Mouse (Mus musculus) embryonic facial prominence, embryonic 11.5 days (tissue): ENCODE measurements at regions not wholly inside any gene's neighbourhood (a gene's known extent, or its start where the extent isn't known, plus 50 kb on each side); places are given as distances from the start of the nearest gene placed in this dataset.
A peak's percentile ranks its signal among the peaks of the same experiment; 100 is the strongest.

Source experiments
- ATAC-seq: fragments of 200-750 bp; cut with Nextera tagmentation; replicated peaks from 2 replicates; pipeline ENCODE4 v1.8.0; 2017; ENCODE audit warnings: low read depth; ENCODE audit not compliant: insufficient number of reproducible peaks, low FRiP score, low TSS enrichment
- DNase-seq: peaks from one replicate; pipeline ENCODE4 v3.0.0-alpha.2; 2015; ENCODE audit warnings: low spot score
- H3K27ac ChIP-seq: fragments of 300-500 bp; sonication (generic); replicated peaks from 2 replicates; pipeline ENCODE4 v1.5.1; 2014; ENCODE audit warnings: mild to moderate bottlenecking, low read depth, low read length, control low read depth
- H3K27me3 ChIP-seq: fragments of 300-500 bp; sonication (generic); 2 replicates; pipeline ENCODE4 v1.6.1; 2014; ENCODE audit warnings: mild to moderate bottlenecking, low read length, moderate library complexity, mixed read lengths; ENCODE audit not compliant: control insufficient read depth, insufficient read depth
- H3K36me3 ChIP-seq: fragments of 300-500 bp; sonication (generic); replicated peaks from 2 replicates; pipeline ENCODE4 v1.6.1; 2014; ENCODE audit warnings: low read depth, mild to moderate bottlenecking, low read length, moderate library complexity, mixed read lengths; ENCODE audit not compliant: control insufficient read depth, insufficient read depth
- H3K4me1 ChIP-seq: fragments of 300-500 bp; sonication (generic); 2 replicates; pipeline ENCODE4 v1.6.1; 2014; ENCODE audit warnings: low read length, mixed read lengths; ENCODE audit not compliant: control insufficient read depth, insufficient read depth
- H3K4me2 ChIP-seq: fragments of 300-500 bp; sonication (generic); 2 replicates; pipeline ENCODE4 v1.6.1; 2014; ENCODE audit warnings: low read depth, mild to moderate bottlenecking, control low read depth, low read length, moderate library complexity
- H3K4me3 ChIP-seq: fragments of 300-500 bp; sonication (generic); 2 replicates; pipeline ENCODE4 v1.5.1; 2014; ENCODE audit warnings: low read depth, low read length, control low read depth
- H3K9ac ChIP-seq: fragments of 300-500 bp; sonication (generic); replicated peaks from 2 replicates; pipeline ENCODE4 v1.6.1; 2014; ENCODE audit warnings: mild to moderate bottlenecking, control low read depth, low read length
- H3K9me3 ChIP-seq: fragments of 300-500 bp; sonication (generic); replicated peaks from 2 replicates; pipeline ENCODE4 v1.6.1; 2016; ENCODE audit warnings: mild to moderate bottlenecking, low read length, inconsistent platforms, mixed read lengths; ENCODE audit not compliant: control insufficient read depth
- WGBS: fragments of 180-500 bp; shearing (Covaris S2); extraction: QIAGEN DNeasy Blood & Tissue Kit; methylation state at CpG from one replicate; pipeline ENCODE4 v1.1.7; 2014; 5-methylcytosine and 5-hydroxymethylcytosine counted together

DNA sequence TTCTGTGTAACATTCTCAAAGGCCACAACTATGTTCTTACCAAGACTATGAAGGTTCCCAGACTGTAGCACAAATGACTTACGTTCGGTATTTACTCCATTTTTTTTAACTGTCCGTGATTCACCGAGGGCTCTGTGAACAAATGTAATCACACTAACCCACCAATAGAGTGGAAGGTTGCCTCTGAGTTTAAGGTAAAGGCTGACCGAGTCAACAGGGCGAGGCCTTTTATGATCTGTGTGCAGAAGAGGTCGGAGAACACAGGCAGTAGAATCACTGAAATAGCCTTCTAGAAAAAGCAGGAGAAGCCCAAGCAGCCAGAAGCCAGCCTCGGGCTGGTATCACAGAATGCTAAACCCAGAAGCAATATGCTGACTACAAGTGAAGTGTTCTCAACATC, 218.9 kb upstream of the Erbb4 start:
- Histone ChIP-seq H3K9me3 (no peaks in the 10 kb centered on the region), H3K27ac (no peak overlapping the region), H3K27me3 (no peaks in the 10 kb centered on the region), H3K9ac (no peak overlapping the region), H3K4me2 (no peak overlapping the region), H3K4me1 (no peaks in the 10 kb centered on the region), H3K4me3 (no peak overlapping the region), H3K36me3 (no peaks in the 10 kb centered on the region)
- 86% methylated on average over 8 of the region's 8 CpGs for WGBS
- ATAC-seq (no peak), DNase-seq (no peak)

DNA sequence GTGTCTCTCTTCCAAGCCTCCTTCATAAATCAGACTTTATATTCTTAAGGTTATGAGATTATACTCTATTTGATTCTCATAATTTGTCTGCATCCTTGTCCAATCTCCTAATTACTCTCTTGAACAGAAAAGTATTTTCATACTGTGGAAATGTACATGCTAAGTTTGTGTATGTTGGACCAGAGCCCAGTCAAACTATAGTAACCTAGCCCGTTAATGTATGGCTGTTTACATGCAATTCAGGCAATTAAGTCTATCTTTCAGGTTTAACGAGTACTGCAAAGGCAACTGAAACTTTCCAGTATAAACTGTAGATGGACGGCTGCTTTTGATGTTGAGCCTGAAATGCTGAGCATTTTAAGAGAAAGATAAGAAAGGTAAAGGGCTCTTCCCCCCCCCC, 211.7 kb upstream of the Erbb4 start:
- H3K36me3 ChIP-seq: no peaks in the 10 kb centered on the region
- no peak overlapping the region for H3K27ac ChIP-seq
- H3K9ac ChIP-seq: no peak overlapping the region
- no peak for ATAC-seq
- no peaks in the 10 kb centered on the region for H3K9me3 ChIP-seq
- H3K27me3 ChIP-seq: no peaks in the 10 kb centered on the region
- H3K4me1 ChIP-seq: no peaks in the 10 kb centered on the region
- no peak for DNase-seq
- no peak overlapping the region for H3K4me3 ChIP-seq
- 65% methylated on average over 3 of the region's 3 CpGs for WGBS
- H3K4me2 ChIP-seq: no peak overlapping the region

DNA sequence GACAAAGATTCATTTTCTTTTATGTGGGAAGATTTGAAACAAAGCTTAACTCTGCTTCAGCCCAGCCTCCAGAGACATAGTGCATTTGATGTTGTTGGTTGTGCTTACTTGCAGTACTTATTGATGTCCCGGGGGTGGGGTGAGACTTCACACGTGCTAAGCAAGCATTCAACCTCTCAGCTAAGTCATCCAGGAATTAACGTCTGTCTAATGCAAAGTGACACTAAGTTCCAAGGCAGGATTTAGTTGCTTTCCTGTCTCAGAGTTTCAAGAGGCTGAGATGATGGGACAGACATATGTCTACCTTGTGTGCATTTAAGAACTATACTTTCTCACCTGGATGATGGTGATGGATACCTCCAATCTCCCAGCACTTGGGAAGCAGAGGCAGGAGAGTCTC, 189.0 kb upstream of the Erbb4 start:
- DNase-seq: no peak
- 76% methylated on average over 3 of the region's 3 CpGs for WGBS

DNA sequence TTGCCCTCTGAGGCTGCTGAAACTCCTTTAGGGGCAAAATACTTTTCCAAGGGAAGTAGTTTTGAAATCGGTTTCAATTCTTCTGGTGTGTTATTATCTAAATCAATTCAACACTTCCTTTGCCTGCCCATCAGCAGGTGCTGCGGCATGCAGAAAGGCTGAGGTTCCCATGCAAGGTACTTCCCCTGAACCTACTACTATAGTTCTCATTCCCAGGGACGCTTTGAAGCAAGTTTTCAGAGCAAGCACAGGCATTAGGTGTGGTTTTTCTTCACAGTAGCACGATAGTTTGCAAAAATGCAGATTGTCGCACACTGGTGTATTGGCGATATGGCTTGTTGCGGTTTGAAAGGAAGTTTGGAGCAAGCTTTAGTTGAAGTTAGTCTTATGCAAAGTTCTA, 183.5 kb upstream of the Erbb4 start:
- H3K36me3 ChIP-seq: no peaks in the 10 kb centered on the region
- no peaks in the 10 kb centered on the region for H3K4me1 ChIP-seq
- no peak overlapping the region for H3K4me2 ChIP-seq
- DNase-seq: no peak
- ATAC-seq: no peak
- no peaks in the 10 kb centered on the region for H3K9me3 ChIP-seq
- no peak overlapping the region for H3K9ac ChIP-seq
- H3K27me3 ChIP-seq: no peaks in the 10 kb centered on the region
- 86% methylated on average over 7 of the region's 7 CpGs for WGBS
- H3K4me3 ChIP-seq: no peak overlapping the region
- H3K27ac ChIP-seq: no peak overlapping the region

More for the DNA sequence above, 189.0 kb upstream of the Erbb4 start:
- no peak for ATAC-seq
- Histone ChIP-seq H3K36me3 (no peaks in the 10 kb centered on the region), H3K4me3 (no peak overlapping the region), H3K4me2 (no peak overlapping the region), H3K27ac (no peak overlapping the region), H3K4me1 (no peaks in the 10 kb centered on the region), H3K9ac (no peak overlapping the region), H3K27me3 (no peaks in the 10 kb centered on the region), H3K9me3 (no peaks in the 10 kb centered on the region)

DNA sequence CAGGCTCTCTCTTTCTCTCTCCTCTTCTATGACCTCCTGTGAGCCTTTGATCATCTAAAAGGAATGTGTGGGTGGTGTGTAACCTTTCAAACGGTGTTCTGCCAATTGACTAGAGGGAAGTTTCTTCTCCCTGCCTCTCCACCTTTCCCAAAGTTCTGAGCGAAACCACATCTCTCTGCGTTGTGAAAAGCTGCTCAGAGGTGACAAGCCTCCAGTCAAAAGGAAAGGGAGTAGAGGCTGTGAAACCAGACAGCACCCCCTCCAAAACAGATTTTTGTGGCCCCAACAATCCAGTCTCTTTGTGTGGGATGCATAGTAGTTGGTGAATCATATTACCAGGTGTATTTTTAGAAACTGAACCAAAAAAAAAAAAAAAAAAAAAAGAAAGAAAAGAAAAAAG, 178.5 kb upstream of the Erbb4 start:
- no peak overlapping the region for H3K4me2 ChIP-seq
- H3K9ac ChIP-seq: no peak overlapping the region
- 37% methylated on average over 3 of the region's 3 CpGs for WGBS
- DNase-seq: no peak
- H3K4me1 ChIP-seq: no peaks in the 10 kb centered on the region
- no peak overlapping the region for H3K4me3 ChIP-seq
- no peak for ATAC-seq
- H3K27ac ChIP-seq: no peak overlapping the region
- no peaks in the 10 kb centered on the region for H3K27me3 ChIP-seq
- no peaks in the 10 kb centered on the region for H3K36me3 ChIP-seq
- no peaks in the 10 kb centered on the region for H3K9me3 ChIP-seq

DNA sequence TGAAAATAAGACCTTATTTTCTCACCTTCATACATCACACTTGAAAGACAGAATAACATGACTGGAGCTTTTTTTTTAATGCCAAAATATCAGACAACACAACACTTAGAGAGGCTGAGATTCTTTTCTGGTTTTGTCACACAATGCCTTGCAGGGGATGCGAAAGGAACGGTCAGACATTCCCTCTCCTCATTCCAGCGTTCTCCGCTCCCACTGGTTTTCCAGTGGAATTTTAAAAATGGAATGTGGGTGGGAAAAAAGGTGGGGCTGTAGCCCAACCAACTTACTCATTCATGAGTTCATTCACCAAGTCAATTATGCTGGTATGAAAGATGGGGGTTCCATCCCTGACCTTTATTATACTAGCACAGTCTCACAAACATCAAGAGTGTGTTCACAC, 169.6 kb upstream of the Erbb4 start:
- Histone ChIP-seq H3K4me3 (no peak overlapping the region), H3K4me2 (no peak overlapping the region), H3K27ac (no peak overlapping the region), H3K27me3 (no peaks in the 10 kb centered on the region), H3K9me3 (no peaks in the 10 kb centered on the region), H3K9ac (no peak overlapping the region), H3K4me1 (no peaks in the 10 kb centered on the region), H3K36me3 (no peaks in the 10 kb centered on the region)
- no peak for ATAC-seq
- 81% methylated on average over 4 of the region's 4 CpGs for WGBS
- DNase-seq: no peak

DNA sequence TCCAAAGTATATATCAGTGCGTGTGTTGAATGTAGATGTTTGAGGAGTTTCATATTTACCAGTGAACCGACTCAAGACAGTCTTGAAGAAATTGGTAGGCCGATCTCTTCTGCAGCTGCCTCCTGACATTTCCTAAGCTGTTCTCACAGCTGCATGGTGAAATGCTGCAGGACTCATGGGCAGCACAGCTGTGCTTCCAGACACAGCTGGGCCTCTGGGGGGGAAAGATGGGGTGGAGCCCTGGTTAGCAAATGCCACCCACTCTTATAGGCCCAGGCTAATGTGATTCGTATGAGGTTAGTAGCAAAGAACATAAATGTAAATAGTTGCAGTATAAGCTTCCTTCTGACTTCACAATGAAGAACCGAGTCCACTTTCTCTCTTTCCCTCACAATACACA, 139.8 kb upstream of the Erbb4 start:
- Histone ChIP-seq H3K9me3 (no peaks in the 10 kb centered on the region), H3K4me1 (no peaks in the 10 kb centered on the region), H3K27me3 (no peaks in the 10 kb centered on the region), H3K4me2 (no peak overlapping the region), H3K27ac (no peak overlapping the region), H3K4me3 (no peak overlapping the region), H3K36me3 (no peaks in the 10 kb centered on the region), H3K9ac (no peak overlapping the region)
- 74% methylated on average over 5 of the region's 5 CpGs for WGBS
- ATAC-seq: 0 out of 2 replicates have a peak, but pooled peaks have one; percentile 56
- no peak for DNase-seq

DNA sequence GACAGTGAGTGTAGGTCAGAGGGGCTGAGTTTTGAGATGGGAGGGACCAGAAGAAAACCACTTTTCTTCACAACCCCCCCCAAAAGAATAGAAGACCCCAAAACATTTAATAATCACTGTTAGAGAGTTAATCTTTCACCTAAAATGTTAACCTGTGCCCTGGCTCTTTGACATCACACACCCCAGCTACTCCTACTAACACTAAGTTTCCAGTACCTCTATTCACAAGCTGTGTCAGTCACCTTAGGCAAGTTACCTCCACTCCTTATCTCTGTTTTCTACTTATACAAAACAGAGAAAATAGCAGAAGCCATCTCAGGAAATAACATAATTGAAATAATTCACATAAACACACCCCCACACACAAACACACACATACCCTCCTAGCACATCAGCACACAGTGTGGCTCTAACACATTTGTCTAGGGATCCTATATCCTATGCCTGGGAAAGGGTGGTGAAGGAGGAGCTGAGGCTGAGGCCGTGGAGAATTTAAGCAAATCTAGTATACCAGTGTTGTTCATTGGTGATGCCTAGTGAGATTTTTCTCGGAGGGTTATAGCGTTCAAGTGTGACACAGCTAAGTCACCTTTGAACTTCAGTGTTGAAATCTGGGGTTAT, 134.5 kb upstream of the Erbb4 start:
- Histone ChIP-seq H3K4me2 (no peak overlapping the region), H3K9me3 (no peaks in the 10 kb centered on the region), H3K36me3 (no peaks in the 10 kb centered on the region), H3K9ac (no peak overlapping the region), H3K27ac (no peak overlapping the region), H3K4me3 (no peak overlapping the region), H3K4me1 (no peaks in the 10 kb centered on the region), H3K27me3 (no peaks in the 10 kb centered on the region)
- DNase-seq (no peak), ATAC-seq (no peak)
- 78% methylated on average over 3 of the region's 3 CpGs for WGBS
